Mouse (Mus musculus): ENCODE results near the gene Adam12. TPM values are rescaled to one million over a fixed set of nuclear protein-coding genes. Genes with fewer than 3 reads are reported as not detected.

The Adam12 gene
- polyA plus RNA-seq, 1 experiment from 2014 or later = 15.1 TPM

DNA sequence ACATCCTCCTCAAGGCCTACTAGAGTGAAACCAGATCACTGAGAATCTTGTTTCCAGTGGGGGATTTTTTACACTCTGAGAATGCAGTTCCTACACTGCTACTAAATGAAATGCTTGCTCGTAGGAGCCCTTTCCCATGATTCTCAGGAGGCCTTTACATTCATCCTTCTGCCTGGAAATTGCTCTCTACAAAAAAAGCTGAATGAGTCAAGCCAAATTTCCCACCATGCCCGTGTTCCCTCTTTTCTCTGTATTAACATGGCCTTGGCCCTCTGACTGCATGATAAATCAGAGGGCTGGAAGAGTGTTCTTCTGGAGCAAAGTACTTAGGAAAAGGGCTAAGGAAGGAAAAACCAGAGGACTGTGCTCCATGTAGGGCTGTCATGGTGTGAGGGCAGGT lies 138.1 kb downstream of the Adam12 start:
- H3K27me3 ChIP-seq (replicated peaks; ENCODE audit: control insufficient read depth, insufficient read depth, low read length) = no peaks in the 10 kb centered on the region
- 0 out of 2 replicates have a peak, but pooled peaks cover 5% of the 10 kb centered on the region for H3K4me1 ChIP-seq (replicated peaks; ENCODE audit: control insufficient read depth, insufficient read depth, low read length)
- no peak overlapping the region for H3K4me3 ChIP-seq (ENCODE audit: low read depth, low read length)
- H3K27ac ChIP-seq (ENCODE audit: low read depth) = no peak overlapping the region
- no peak for DNase-seq (ENCODE audit: low spot score)
- WGBS = 44% methylated on average over 2 of the region's 2 CpGs
- no peaks in the 10 kb centered on the region for H3K36me3 ChIP-seq (ENCODE audit: control insufficient read depth, insufficient read depth, low read length)
- no peak overlapping the region for H3K9ac ChIP-seq (ENCODE audit: low read length)
- H3K9me3 ChIP-seq (ENCODE audit: control insufficient read depth, low read length) = no peaks in the 10 kb centered on the region
- H3K4me2 ChIP-seq (ENCODE audit: low read length) = no peak overlapping the region
- no peak for ATAC-seq (replicated peaks; ENCODE audit: low FRiP score, low TSS enrichment, low read depth)

DNA sequence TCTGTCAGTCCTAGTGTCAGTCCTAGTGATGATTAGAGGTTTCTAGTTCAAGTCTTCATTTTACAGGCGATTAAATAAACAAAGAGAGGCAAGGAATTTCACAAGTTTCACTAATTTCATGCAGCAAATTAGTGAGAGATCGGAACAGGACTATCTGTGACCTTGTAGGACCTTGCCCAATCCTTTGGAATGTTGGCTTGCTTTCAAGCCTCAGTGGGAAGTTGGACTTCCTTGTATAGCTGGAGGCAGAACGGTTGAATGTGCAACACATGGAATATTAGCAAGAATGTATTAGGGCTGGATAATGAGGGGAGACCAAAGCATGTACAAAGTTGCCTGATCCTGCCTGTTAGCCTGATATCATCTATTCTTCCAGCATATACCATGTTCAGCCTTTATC lies 141.2 kb downstream of the Adam12 start:
- DNase-seq (ENCODE audit: low spot score) = no peak
- H3K4me2 ChIP-seq (ENCODE audit: low read length) = no peak overlapping the region
- no peak for ATAC-seq (replicated peaks; ENCODE audit: low FRiP score, low TSS enrichment, low read depth)
- H3K4me1 ChIP-seq (replicated peaks; ENCODE audit: control insufficient read depth, insufficient read depth, low read length) = 0 out of 2 replicates have a peak, but pooled peaks cover 5% of the 10 kb centered on the region
- no peaks in the 10 kb centered on the region for H3K27me3 ChIP-seq (replicated peaks; ENCODE audit: control insufficient read depth, insufficient read depth, low read length)
- H3K4me3 ChIP-seq (ENCODE audit: low read depth, low read length) = no peak overlapping the region
- no peaks in the 10 kb centered on the region for H3K9me3 ChIP-seq (ENCODE audit: control insufficient read depth, low read length)
- no peaks in the 10 kb centered on the region for H3K36me3 ChIP-seq (ENCODE audit: control insufficient read depth, insufficient read depth, low read length)
- 69% methylated on average over 3 of the region's 3 CpGs for WGBS
- H3K9ac ChIP-seq (ENCODE audit: low read length) = no peak overlapping the region
- no peak overlapping the region for H3K27ac ChIP-seq (ENCODE audit: low read depth)

DNA sequence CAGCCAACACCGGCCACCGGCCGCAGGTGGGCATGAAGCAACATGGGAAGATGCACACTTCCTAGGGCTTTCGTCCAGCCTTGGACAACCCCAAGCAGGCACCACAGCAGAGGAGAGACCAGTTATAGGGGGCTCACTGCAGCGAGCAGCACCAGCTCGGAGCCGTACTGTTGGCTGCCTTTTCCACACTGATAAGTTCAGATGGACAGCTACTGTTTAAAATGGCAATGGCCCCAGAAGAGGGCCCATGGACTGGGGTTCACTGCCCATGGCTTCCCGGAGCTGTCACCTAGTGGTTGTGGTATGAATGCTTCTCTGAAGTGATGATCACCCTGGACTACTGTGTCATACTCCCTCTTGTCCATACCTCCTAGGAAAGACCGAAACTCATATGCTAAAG lies 141.7 kb downstream of the Adam12 start:
- H3K27ac ChIP-seq (ENCODE audit: low read depth) = no peak overlapping the region
- H3K4me2 ChIP-seq (ENCODE audit: low read length) = no peak overlapping the region
- no peak for ATAC-seq (replicated peaks; ENCODE audit: low FRiP score, low TSS enrichment, low read depth)
- no peaks in the 10 kb centered on the region for H3K36me3 ChIP-seq (ENCODE audit: control insufficient read depth, insufficient read depth, low read length)
- no peaks in the 10 kb centered on the region for H3K27me3 ChIP-seq (replicated peaks; ENCODE audit: control insufficient read depth, insufficient read depth, low read length)
- 0 out of 2 replicates have a peak, but pooled peaks cover 5% of the 10 kb centered on the region for H3K4me1 ChIP-seq (replicated peaks; ENCODE audit: control insufficient read depth, insufficient read depth, low read length)
- no peaks in the 10 kb centered on the region for H3K9me3 ChIP-seq (ENCODE audit: control insufficient read depth, low read length)
- no peak overlapping the region for H3K9ac ChIP-seq (ENCODE audit: low read length)
- H3K4me3 ChIP-seq (ENCODE audit: low read depth, low read length) = no peak overlapping the region
- no peak for DNase-seq (ENCODE audit: low spot score)
- 94% methylated on average over 9 of the region's 9 CpGs for WGBS

DNA sequence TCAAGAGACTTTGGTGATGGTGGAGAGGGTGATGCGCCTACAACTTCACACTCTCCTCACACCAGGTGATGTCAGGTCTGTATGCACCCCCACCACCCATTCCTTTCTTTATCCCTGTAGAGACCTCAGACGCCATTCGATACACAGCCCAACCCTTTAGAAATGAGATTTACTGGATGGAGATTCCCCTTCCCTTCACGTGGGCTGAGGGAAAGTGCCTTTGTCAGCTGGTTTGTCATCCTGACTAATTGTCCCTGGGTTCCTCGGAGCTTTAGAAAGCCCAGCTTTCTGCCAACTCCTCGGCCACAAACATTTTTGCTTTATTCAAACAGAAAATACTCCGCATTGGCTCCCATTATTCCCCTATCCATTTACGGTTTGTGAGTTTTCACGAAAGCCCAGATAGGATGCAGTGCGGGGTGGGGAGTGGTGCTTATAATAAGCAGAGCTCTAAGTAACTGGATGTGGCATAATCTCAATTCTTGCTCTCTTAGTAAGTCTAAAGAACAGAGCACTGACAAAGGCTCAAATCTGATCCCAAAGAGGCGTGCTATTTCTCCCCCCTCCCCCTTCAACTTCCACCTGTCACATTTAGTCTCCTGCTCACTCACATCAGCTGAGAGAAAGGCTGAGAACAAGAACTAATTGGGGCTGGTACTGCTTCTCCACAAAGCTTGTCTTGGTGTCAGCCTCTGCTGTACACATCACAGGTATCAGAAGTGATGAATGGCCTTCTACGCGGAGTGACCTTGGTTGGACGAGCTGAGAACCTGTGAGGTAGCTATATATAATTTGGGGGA lies 143.2 kb downstream of the Adam12 start:
- no peak overlapping the region for H3K4me2 ChIP-seq (ENCODE audit: low read length)
- H3K4me3 ChIP-seq (ENCODE audit: low read depth, low read length) = no peak overlapping the region
- ATAC-seq (replicated peaks; ENCODE audit: low FRiP score, low TSS enrichment, low read depth) (no peak), DNase-seq (ENCODE audit: low spot score) (no peak)
- 67% methylated on average over 14 of the region's 14 CpGs for WGBS
- no peaks in the 10 kb centered on the region for H3K9me3 ChIP-seq (ENCODE audit: control insufficient read depth, low read length)
- H3K4me1 ChIP-seq (replicated peaks; ENCODE audit: control insufficient read depth, insufficient read depth, low read length) = 0 out of 2 replicates have a peak, but pooled peaks cover 5% of the 10 kb centered on the region
- no peak overlapping the region for H3K27ac ChIP-seq (ENCODE audit: low read depth)
- H3K9ac ChIP-seq (ENCODE audit: low read length) = no peak overlapping the region
- H3K36me3 ChIP-seq (ENCODE audit: control insufficient read depth, insufficient read depth, low read length) = no peaks in the 10 kb centered on the region
- no peaks in the 10 kb centered on the region for H3K27me3 ChIP-seq (replicated peaks; ENCODE audit: control insufficient read depth, insufficient read depth, low read length)

DNA sequence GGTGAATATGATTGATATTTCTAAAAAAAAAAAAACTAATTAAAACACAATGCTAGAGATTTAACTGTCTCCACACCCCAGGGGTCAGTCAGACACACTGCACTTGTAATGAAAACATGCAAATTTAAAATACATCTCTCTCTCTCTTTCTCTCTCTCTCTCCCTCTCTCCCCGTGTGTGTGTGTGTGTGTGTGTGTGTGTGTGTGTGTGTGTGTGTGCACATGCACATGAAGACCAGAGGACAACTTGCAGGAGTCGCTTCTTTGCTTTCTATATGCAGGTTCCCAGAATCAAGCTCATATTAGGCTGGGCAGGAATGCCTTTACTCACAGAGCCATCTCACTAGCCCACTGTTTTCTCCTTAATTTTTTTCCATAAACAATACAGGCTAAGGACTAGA lies 146.6 kb downstream of the Adam12 start:
- Histone ChIP-seq H3K36me3 (ENCODE audit: control insufficient read depth, insufficient read depth, low read length) (no peaks in the 10 kb centered on the region), H3K4me1 (replicated peaks; ENCODE audit: control insufficient read depth, insufficient read depth, low read length) (no peaks in the 10 kb centered on the region), H3K9me3 (ENCODE audit: control insufficient read depth, low read length) (no peaks in the 10 kb centered on the region), H3K4me2 (ENCODE audit: low read length) (no peak overlapping the region), H3K27me3 (replicated peaks; ENCODE audit: control insufficient read depth, insufficient read depth, low read length) (no peaks in the 10 kb centered on the region), H3K27ac (ENCODE audit: low read depth) (no peak overlapping the region), H3K4me3 (ENCODE audit: low read depth, low read length) (no peak overlapping the region), H3K9ac (ENCODE audit: low read length) (no peak overlapping the region)
- ATAC-seq (replicated peaks; ENCODE audit: low FRiP score, low TSS enrichment, low read depth) (no peak), DNase-seq (ENCODE audit: low spot score) (no peak)
- WGBS = 90% methylated on average over 1 of the region's 2 CpGs

DNA sequence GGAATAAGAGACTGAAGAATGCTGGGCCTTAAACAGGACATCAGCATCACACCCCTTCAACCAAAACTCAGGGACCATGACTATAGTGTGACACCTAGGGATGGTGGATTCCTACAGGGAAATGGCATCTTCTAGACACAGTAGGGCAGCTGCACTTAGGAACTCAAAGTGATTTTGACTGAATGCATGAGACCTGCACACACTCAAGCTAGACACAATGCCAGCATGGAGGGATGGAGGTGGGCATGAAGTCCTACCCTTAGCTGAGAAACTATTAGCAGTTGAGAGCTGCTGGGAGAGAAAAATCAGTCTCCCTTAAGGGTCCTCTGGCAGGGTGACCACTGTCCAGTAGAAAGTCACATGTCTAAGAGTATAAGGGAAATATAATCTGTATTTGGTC lies 147.0 kb downstream of the Adam12 start:
- DNase-seq (ENCODE audit: low spot score) (no peak), ATAC-seq (replicated peaks; ENCODE audit: low FRiP score, low TSS enrichment, low read depth) (no peak)
- Histone ChIP-seq H3K4me2 (ENCODE audit: low read length) (no peak overlapping the region), H3K4me1 (replicated peaks; ENCODE audit: control insufficient read depth, insufficient read depth, low read length) (no peaks in the 10 kb centered on the region), H3K9ac (ENCODE audit: low read length) (no peak overlapping the region), H3K27me3 (replicated peaks; ENCODE audit: control insufficient read depth, insufficient read depth, low read length) (no peaks in the 10 kb centered on the region), H3K27ac (ENCODE audit: low read depth) (no peak overlapping the region), H3K9me3 (ENCODE audit: control insufficient read depth, low read length) (no peaks in the 10 kb centered on the region), H3K4me3 (ENCODE audit: low read depth, low read length) (no peak overlapping the region), H3K36me3 (ENCODE audit: control insufficient read depth, insufficient read depth, low read length) (no peaks in the 10 kb centered on the region)

DNA sequence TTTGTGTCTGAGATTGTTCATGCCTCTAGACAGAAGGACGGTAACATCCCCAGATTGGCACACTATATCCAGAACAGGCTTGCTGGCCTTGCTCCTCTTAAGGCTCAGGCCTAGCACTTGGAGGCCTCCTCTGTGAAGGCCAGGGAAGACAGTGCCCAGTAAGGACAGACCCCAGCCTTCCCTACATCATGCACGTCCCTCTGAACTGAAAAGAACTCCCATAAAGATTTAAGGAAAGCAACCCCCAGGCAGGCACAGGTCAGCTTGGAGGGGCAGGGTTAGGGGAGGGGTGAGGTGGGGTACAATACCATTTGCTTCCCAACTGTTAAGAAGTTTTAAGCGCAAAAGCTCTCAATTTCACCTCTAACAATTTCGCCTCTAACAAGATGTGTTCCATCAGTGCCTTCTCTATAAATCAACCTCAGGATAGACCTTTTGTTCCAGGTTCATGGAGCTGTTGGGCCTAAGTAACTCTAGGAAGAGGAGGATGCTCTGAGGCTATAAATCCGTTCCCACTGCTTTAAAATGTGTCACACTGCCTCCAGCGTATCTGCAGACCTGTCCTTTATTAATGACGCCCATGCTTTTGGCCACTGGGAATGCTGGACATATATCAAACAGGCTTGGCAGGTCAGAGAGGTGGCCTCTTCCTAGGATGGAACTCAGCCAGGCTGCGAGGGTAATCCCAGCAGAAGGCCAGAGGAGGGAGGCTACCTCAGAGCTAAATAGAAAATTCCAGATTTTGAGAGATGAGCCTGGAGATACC lies 150.5 kb downstream of the Adam12 start:
- DNase-seq (ENCODE audit: low spot score) = no peak
- Histone ChIP-seq H3K4me3 (ENCODE audit: low read depth, low read length) (no peak overlapping the region), H3K9me3 (ENCODE audit: control insufficient read depth, low read length) (no peaks in the 10 kb centered on the region), H3K36me3 (ENCODE audit: control insufficient read depth, insufficient read depth, low read length) (no peaks in the 10 kb centered on the region), H3K9ac (ENCODE audit: low read length) (no peak overlapping the region), H3K27me3 (replicated peaks; ENCODE audit: control insufficient read depth, insufficient read depth, low read length) (no peaks in the 10 kb centered on the region), H3K27ac (ENCODE audit: low read depth) (peak overlapping the region; percentile 17; the same call in 1 of the 2 replicates), H3K4me1 (replicated peaks; ENCODE audit: control insufficient read depth, insufficient read depth, low read length) (no peaks in the 10 kb centered on the region), H3K4me2 (ENCODE audit: low read length) (no peak overlapping the region)
- WGBS = 66% methylated on average over 8 of the region's 8 CpGs
- ATAC-seq (replicated peaks; ENCODE audit: low FRiP score, low TSS enrichment, low read depth) = no peak

DNA sequence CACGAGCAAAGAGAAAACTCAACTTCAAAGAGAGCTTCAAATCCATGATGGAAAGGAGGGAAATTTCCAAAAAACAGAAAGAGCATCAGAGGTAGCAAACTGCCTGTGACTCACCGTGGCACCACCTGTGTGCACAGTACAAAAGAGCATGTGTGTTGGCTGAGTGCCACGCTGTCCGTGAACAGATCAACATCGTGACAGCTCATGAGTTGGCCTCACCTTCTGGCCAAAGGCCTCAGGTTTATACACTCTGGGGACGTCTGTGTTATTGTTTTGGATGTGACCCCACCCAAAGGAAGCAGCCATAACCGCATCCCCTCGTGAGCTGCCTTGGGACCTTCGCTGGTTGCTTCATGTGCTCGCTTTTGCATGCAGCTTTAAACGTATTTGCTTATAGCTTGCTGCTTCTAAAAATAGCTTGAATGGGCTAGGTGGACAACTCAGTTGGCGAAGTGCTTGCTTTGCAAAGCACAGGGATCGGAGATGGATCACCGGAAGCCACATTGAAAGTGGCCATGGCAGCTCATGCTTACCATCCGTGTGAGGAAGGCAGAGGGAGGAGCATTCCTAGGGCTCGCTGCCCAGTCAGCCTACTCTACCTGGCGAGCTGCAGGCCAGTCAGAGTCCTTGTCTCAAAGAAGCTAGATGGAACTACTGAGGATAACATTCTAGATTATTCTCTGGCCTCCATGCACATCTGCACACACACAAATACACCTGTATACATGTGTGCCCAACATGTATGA lies 151.8 kb downstream of the Adam12 start:
- Histone ChIP-seq H3K4me3 (ENCODE audit: low read depth, low read length) (no peak overlapping the region), H3K36me3 (ENCODE audit: control insufficient read depth, insufficient read depth, low read length) (no peaks in the 10 kb centered on the region), H3K4me1 (replicated peaks; ENCODE audit: control insufficient read depth, insufficient read depth, low read length) (no peaks in the 10 kb centered on the region), H3K27ac (ENCODE audit: low read depth) (no peak overlapping the region), H3K9ac (ENCODE audit: low read length) (no peak overlapping the region), H3K4me2 (ENCODE audit: low read length) (no peak overlapping the region), H3K27me3 (replicated peaks; ENCODE audit: control insufficient read depth, insufficient read depth, low read length) (no peaks in the 10 kb centered on the region), H3K9me3 (ENCODE audit: control insufficient read depth, low read length) (no peaks in the 10 kb centered on the region)
- DNase-seq (ENCODE audit: low spot score) (no peak), ATAC-seq (replicated peaks; ENCODE audit: low FRiP score, low TSS enrichment, low read depth) (no peak)
- 80% methylated on average over 17 of the region's 17 CpGs for whole genome bisulfite sequencing
